Mouse (Mus musculus): ENCODE measurements around the gene Ltc4s. TPM values are rescaled to one million over a fixed set of nuclear protein-coding genes. Genes with fewer than 3 reads are reported as not detected.

Ltc4s gene
- polyA plus RNA-seq, 1 experiment from 2014 or later, result 2.6 TPM

- ATAC-seq (replicated peaks; ENCODE audit: low FRiP score) (peak; percentile 93), DNase-seq (ENCODE audit: low spot score) (peak; percentile 90)
- Histone ChIP-seq H3K4me3 (ENCODE audit: low read depth, low read length) (peak overlapping the region; percentile 96), H3K27me3 (replicated peaks; ENCODE audit: control insufficient read depth, insufficient read depth, low read length) (no peaks in the 10 kb centered on the region), H3K36me3 (ENCODE audit: control insufficient read depth, insufficient read depth, low read length) (0 out of 2 replicates have a peak, but pooled peaks cover 3% of the 10 kb centered on the region), H3K4me1 (replicated peaks; ENCODE audit: control insufficient read depth, insufficient read depth, low read length) (peaks cover 37% of the 10 kb centered on the region), H3K27ac (ENCODE audit: low read depth, low read length) (peak overlapping the region; percentile 97), H3K4me2 (peak overlapping the region; percentile 99), H3K9me3 (ENCODE audit: control insufficient read depth, low read length) (no peaks in the 10 kb centered on the region), H3K9ac (ENCODE audit: low read depth, low read length) (peak overlapping the region; percentile 98)
- under 1% methylated on average over 70 of the region's 70 CpGs for WGBS
Observed at GRCm38 (mm10) chr11:50224671-50225530, 13.5 kb downstream of the Ltc4s start.

- no peaks in the 10 kb centered on the region for H3K27me3 ChIP-seq (replicated peaks; ENCODE audit: control insufficient read depth, insufficient read depth, low read length)
- no peaks in the 10 kb centered on the region for H3K9me3 ChIP-seq (ENCODE audit: control insufficient read depth, low read length)
- H3K4me1 ChIP-seq (replicated peaks; ENCODE audit: control insufficient read depth, insufficient read depth, low read length), result peaks cover 38% of the 10 kb centered on the region
- H3K36me3 ChIP-seq (ENCODE audit: control insufficient read depth, insufficient read depth, low read length), result 0 out of 2 replicates have a peak, but pooled peaks cover 3% of the 10 kb centered on the region
- peak overlapping the region; percentile 96 for H3K4me3 ChIP-seq (ENCODE audit: low read depth, low read length)
- 7% methylated on average over 17 of the region's 17 CpGs for WGBS
- ATAC-seq (replicated peaks; ENCODE audit: low FRiP score) (no peak), DNase-seq (ENCODE audit: low spot score) (peak; percentile 53)
- H3K4me2 ChIP-seq, result peak overlapping the region; percentile 99
- H3K9ac ChIP-seq (ENCODE audit: low read depth, low read length), result peak overlapping the region; percentile 98
- peak overlapping the region; percentile 97 for H3K27ac ChIP-seq (ENCODE audit: low read depth, low read length)
Observed at GRCm38 (mm10) chr11:50223783-50224662, 14.4 kb downstream of the Ltc4s start.

- no peak for DNase-seq (ENCODE audit: low spot score)
- 63% methylated on average over 7 of the region's 7 CpGs for WGBS
- no peaks in the 10 kb centered on the region for H3K36me3 ChIP-seq (ENCODE audit: control insufficient read depth, insufficient read depth, low read length)
- ATAC-seq (replicated peaks; ENCODE audit: low FRiP score), result no peak
- no peak overlapping the region for H3K4me3 ChIP-seq (ENCODE audit: low read depth, low read length)
- H3K27ac ChIP-seq (ENCODE audit: low read depth, low read length), result no peak overlapping the region
- no peaks in the 10 kb centered on the region for H3K27me3 ChIP-seq (replicated peaks; ENCODE audit: control insufficient read depth, insufficient read depth, low read length)
- H3K4me1 ChIP-seq (replicated peaks; ENCODE audit: control insufficient read depth, insufficient read depth, low read length), result peaks cover 44% of the 10 kb centered on the region
- no peak overlapping the region for H3K9ac ChIP-seq (ENCODE audit: low read depth, low read length)
- H3K9me3 ChIP-seq (ENCODE audit: control insufficient read depth, low read length), result no peaks in the 10 kb centered on the region
- peak overlapping the region; percentile 99 for H3K4me2 ChIP-seq
Observed at GRCm38 (mm10) chr11:50222559-50223276, 15.7 kb downstream of the Ltc4s start.

GRCm38 (mm10) chr11:50219833-50220232, 18.6 kb downstream of the Ltc4s start:
- Histone ChIP-seq H3K36me3 (ENCODE audit: control insufficient read depth, insufficient read depth, low read length) (no peaks in the 10 kb centered on the region), H3K9ac (ENCODE audit: low read depth, low read length) (no peak overlapping the region), H3K9me3 (ENCODE audit: control insufficient read depth, low read length) (no peaks in the 10 kb centered on the region), H3K4me3 (ENCODE audit: low read depth, low read length) (no peak overlapping the region), H3K4me1 (replicated peaks; ENCODE audit: control insufficient read depth, insufficient read depth, low read length) (peaks cover 46% of the 10 kb centered on the region), H3K4me2 (no peak overlapping the region), H3K27me3 (replicated peaks; ENCODE audit: control insufficient read depth, insufficient read depth, low read length) (no peaks in the 10 kb centered on the region), H3K27ac (ENCODE audit: low read depth, low read length) (no peak overlapping the region)
- DNase-seq (ENCODE audit: low spot score) (no peak), ATAC-seq (replicated peaks; ENCODE audit: low FRiP score) (no peak)
- 58% methylated on average over 2 of the region's 2 CpGs for WGBS

GRCm38 (mm10) chr11:50217811-50218210, 20.6 kb downstream of the Ltc4s start:
- H3K27ac ChIP-seq (ENCODE audit: low read depth, low read length), result no peak overlapping the region
- DNase-seq (ENCODE audit: low spot score), result no peak
- H3K4me1 ChIP-seq (replicated peaks; ENCODE audit: control insufficient read depth, insufficient read depth, low read length), result peaks cover 40% of the 10 kb centered on the region
- no peak overlapping the region for H3K9ac ChIP-seq (ENCODE audit: low read depth, low read length)
- no peaks in the 10 kb centered on the region for H3K9me3 ChIP-seq (ENCODE audit: control insufficient read depth, low read length)
- H3K36me3 ChIP-seq (ENCODE audit: control insufficient read depth, insufficient read depth, low read length), result no peaks in the 10 kb centered on the region
- 59% methylated on average over 4 of the region's 4 CpGs for WGBS
- H3K27me3 ChIP-seq (replicated peaks; ENCODE audit: control insufficient read depth, insufficient read depth, low read length), result no peaks in the 10 kb centered on the region
- no peak overlapping the region for H3K4me3 ChIP-seq (ENCODE audit: low read depth, low read length)
- no peak overlapping the region for H3K4me2 ChIP-seq
- no peak for ATAC-seq (replicated peaks; ENCODE audit: low FRiP score)

GRCm38 (mm10) chr11:50216724-50217366, 21.6 kb downstream of the Ltc4s start:
- H3K4me1 ChIP-seq (replicated peaks; ENCODE audit: control insufficient read depth, insufficient read depth, low read length), result peaks cover 43% of the 10 kb centered on the region
- DNase-seq (ENCODE audit: low spot score) (no peak), ATAC-seq (replicated peaks; ENCODE audit: low FRiP score) (no peak)
- H3K27me3 ChIP-seq (replicated peaks; ENCODE audit: control insufficient read depth, insufficient read depth, low read length), result no peaks in the 10 kb centered on the region
- H3K4me2 ChIP-seq, result no peak overlapping the region
- H3K9me3 ChIP-seq (ENCODE audit: control insufficient read depth, low read length), result no peaks in the 10 kb centered on the region
- no peaks in the 10 kb centered on the region for H3K36me3 ChIP-seq (ENCODE audit: control insufficient read depth, insufficient read depth, low read length)
- H3K9ac ChIP-seq (ENCODE audit: low read depth, low read length), result no peak overlapping the region
- no peak overlapping the region for H3K27ac ChIP-seq (ENCODE audit: low read depth, low read length)
- 61% methylated on average over 4 of the region's 4 CpGs for WGBS
- no peak overlapping the region for H3K4me3 ChIP-seq (ENCODE audit: low read depth, low read length)

GRCm38 (mm10) chr11:50215633-50216032, 22.8 kb downstream of the Ltc4s start:
- Histone ChIP-seq H3K27ac (ENCODE audit: low read depth, low read length) (no peak overlapping the region), H3K4me3 (ENCODE audit: low read depth, low read length) (no peak overlapping the region), H3K36me3 (ENCODE audit: control insufficient read depth, insufficient read depth, low read length) (no peaks in the 10 kb centered on the region), H3K4me1 (replicated peaks; ENCODE audit: control insufficient read depth, insufficient read depth, low read length) (peaks cover 49% of the 10 kb centered on the region), H3K9me3 (ENCODE audit: control insufficient read depth, low read length) (no peaks in the 10 kb centered on the region), H3K27me3 (replicated peaks; ENCODE audit: control insufficient read depth, insufficient read depth, low read length) (no peaks in the 10 kb centered on the region), H3K9ac (ENCODE audit: low read depth, low read length) (0 out of 2 replicates have a peak overlapping the region, but pooled peaks have one; percentile 2), H3K4me2 (peak overlapping the region; percentile 16)
- no peak for ATAC-seq (replicated peaks; ENCODE audit: low FRiP score)
- DNase-seq (ENCODE audit: low spot score), result no peak
- WGBS, result 36% methylated on average over 9 of the region's 9 CpGs

- H3K4me1 ChIP-seq (replicated peaks; ENCODE audit: control insufficient read depth, insufficient read depth, low read length), result peaks cover 49% of the 10 kb centered on the region
- no peaks in the 10 kb centered on the region for H3K36me3 ChIP-seq (ENCODE audit: control insufficient read depth, insufficient read depth, low read length)
- ATAC-seq (replicated peaks; ENCODE audit: low FRiP score) (no peak), DNase-seq (ENCODE audit: low spot score) (no peak)
- H3K27me3 ChIP-seq (replicated peaks; ENCODE audit: control insufficient read depth, insufficient read depth, low read length), result no peaks in the 10 kb centered on the region
- 86% methylated on average over 6 of the region's 6 CpGs for WGBS
- H3K4me3 ChIP-seq (ENCODE audit: low read depth, low read length), result no peak overlapping the region
- H3K9me3 ChIP-seq (ENCODE audit: control insufficient read depth, low read length), result no peaks in the 10 kb centered on the region
- H3K9ac ChIP-seq (ENCODE audit: low read depth, low read length), result no peak overlapping the region
- H3K4me2 ChIP-seq, result no peak overlapping the region
- H3K27ac ChIP-seq (ENCODE audit: low read depth, low read length), result no peak overlapping the region
Observed at GRCm38 (mm10) chr11:50214631-50215030, 23.8 kb downstream of the Ltc4s start.

All from liver, embryonic 11.5 days (tissue).